Mouse (Mus musculus): ENCODE data around the gene Cpa5.

Gene Cpa5

GRCm38 (mm10) chr6:30644462-30644861 is 33.7 kb downstream of the Cpa5 start:
- DNase-seq (ENCODE audit: low spot score), result no peak

DNA sequence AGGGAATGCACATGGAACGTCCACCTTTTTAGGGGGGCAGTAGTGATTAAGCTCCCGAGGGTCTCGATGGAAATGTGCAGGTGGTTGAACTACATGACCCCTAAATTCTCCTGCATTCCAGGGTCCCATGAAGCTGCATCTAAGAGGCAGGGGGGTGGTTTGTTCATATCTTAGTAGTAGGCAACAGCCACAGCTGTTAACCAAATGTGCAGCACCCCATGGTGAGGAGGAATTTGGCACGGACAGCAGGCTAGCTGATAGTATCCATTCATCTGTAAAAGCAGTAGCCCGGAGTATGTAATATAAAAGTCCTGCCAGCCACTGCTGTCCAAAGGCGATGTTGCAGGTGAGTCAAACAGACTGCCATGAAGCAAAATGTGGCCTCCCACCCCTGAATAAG is 34.6 kb downstream of the Cpa5 start:
- DNase-seq (ENCODE audit: low spot score), result no peak

- DNase-seq (ENCODE audit: low spot score), result no peak
Observed at GRCm38 (mm10) chr6:30649651-30650296, 39.0 kb downstream of the Cpa5 start.

- no peak for DNase-seq (ENCODE audit: low spot score)
Observed at GRCm38 (mm10) chr6:30652425-30653188, 41.8 kb downstream of the Cpa5 start.

GRCm38 (mm10) chr6:30653518-30653917 is 42.7 kb downstream of the Cpa5 start:
- DNase-seq (ENCODE audit: low spot score), result no peak

DNA sequence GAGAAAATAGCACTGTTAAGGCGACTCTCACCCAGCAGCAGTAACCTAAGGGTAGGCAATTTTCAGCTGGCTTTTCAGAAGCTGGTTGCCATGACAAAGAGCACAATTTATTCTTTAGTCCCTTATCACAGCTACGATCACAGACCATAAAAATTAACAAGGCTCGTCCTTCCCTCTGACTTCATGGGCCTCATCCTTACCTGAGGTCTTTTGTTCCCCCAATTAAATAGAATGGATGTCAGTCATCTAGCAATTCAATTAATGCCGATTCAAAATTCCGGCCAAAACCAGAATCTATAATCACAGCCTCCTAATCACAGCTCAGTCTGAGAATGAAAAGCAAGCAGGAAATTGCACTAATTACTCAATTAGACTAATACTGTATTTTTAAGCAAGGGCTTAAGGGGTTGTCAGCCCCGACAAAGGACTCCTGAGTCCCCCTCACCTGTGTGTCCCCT is 43.6 kb downstream of the Cpa5 start:
- DNase-seq (ENCODE audit: low spot score), result no peak

GRCm38 (mm10) chr6:30654932-30655331 is 44.1 kb downstream of the Cpa5 start:
- DNase-seq (ENCODE audit: low spot score), result no peak

DNA sequence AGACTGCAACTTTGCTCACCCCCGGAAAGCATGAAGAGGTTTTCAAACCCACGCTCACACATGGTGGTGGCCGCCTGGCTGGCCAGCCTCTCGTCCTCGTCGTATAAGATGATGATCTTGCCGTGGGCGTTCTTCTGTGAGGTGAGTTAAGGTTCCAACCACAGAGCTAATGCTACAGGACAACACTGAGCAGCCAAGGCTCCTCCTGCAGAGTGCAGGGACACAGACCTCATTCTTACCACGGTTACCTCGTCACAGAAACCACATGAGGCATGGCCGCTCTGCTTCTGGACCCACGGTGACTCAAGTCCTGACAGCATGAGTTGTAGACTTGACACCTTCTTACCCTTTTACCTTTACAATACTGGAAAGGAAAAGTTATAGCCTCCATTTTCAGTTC is 46.5 kb downstream of the Cpa5 start:
- no peak for DNase-seq (ENCODE audit: low spot score)

DNA sequence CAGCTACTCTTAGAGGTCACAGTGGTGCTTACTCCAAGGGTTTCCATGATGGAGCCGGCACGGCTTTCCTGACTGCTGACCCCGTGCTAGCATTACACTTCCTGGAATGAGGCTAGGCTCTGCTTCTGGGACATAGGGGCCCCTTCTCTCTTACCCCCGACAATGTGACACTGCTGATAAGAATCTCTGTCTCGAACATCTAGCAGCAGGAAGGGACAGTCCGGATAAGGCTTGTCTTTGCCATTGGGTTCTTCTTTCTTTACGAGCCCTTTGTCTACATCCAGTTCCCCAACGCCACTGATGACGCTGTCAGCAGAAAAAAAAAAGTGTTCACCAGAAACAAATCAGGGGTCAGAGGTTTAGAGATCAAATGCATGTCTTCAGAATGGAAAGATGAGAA is 47.8 kb downstream of the Cpa5 start:
- DNase-seq (ENCODE audit: low spot score), result no peak

DNA sequence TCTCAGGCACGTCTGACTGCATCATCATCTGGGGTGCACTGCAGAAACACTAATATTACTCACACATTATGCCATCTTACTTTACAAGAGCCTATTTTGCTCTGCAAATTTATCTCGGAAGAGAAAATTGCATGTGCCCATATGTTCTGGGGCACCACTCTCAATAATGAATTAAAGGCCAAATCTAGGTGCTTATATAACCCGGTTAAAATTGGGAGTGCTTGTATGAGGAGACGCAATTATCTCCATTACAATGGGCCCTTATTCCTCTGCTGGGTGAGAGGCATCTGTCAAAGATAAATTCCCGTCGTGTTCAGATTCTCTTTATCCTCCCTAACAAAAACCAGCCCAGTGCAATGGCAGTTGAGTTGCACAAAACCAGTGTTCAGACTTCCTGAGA is 54.0 kb downstream of the Cpa5 start:
- DNase-seq (ENCODE audit: low spot score), result no peak

GRCm38 (mm10) chr6:30665296-30665695 is 54.5 kb downstream of the Cpa5 start:
- no peak for DNase-seq (ENCODE audit: low spot score)

DNA sequence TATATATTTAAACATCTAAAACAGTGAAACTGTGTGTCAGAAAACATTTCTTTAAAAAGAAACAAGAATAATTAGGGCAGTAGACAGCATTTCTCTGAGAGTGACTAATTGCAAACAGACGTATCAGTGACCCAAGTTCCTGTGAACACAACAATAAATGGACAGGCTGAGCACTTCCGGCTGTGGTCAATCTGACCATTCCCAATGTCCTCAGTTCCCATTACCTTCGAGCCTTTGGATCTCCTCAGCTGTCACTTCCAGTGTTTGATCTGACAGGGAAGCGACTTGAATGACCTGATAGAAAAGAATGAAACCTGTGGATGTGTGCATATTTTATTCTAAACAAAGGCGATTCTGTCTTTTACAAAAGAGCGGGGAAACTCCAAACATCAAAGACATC is 55.2 kb downstream of the Cpa5 start:
- no peak for DNase-seq (ENCODE audit: low spot score)

GRCm38 (mm10) chr6:30667585-30667984 is 56.8 kb downstream of the Cpa5 start:
- no peak for DNase-seq (ENCODE audit: low spot score)

DNA sequence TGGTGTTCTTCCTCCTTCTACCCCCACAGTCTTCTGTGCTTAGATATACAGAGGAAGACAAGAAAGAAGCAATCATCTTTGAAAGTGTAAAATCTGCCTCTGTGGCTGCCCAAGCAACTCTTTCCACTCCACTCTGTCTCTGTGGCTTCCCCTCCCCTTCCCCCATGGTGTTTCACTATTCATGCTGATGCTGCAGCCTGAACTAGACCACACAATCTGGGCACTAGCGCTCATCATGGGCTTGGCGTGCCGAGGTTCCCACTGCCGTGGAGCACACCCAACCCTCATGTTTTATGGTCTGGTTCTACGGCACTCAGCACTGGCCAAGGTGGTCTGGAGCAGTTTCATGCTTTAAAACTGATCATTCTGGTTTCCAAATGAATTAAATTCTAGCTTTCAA is 60.9 kb downstream of the Cpa5 start:
- DNase-seq (ENCODE audit: low spot score), result no peak

DNA sequence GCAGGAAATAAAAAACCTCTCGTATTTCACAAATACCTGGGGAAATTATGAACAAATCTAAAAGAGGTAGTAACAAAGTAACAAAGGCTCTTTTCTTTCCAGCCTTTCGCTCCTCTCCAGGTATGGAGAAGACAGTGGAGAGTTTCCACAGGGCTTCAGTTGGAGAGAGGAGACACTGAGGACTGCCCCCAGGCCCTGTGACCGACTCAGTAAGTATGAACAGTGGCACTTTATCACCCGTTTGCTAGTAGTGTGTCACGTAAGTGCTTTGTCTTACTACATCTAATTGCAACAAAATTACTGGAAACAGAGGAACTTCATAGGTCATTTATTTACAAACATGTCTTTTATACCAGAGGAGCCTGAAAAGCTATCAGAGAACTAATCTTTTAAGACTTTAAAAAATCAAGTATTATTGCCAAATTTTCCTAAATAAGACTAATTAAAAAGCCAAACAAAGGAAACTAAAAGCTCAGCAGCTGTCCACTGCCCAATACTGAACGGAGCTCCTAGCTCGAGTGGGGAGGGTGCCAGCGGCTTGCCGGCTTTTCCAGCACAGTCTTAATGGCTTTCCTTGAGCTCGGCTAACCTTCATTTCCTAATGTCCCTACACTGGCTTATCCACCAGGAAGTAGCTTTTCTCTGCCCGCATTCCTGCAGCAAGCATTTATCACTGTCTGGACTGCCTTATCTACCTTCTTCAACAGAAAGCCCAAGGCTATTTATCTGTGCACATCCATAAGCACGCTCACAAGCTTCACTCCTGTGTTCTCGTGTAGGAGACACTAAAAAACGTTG is 63.2 kb downstream of the Cpa5 start:
- peak; percentile 26 for DNase-seq (ENCODE audit: low spot score)

GRCm38 (mm10) chr6:30674714-30675280 is 64.0 kb downstream of the Cpa5 start:
- DNase-seq (ENCODE audit: low spot score), result no peak

DNA sequence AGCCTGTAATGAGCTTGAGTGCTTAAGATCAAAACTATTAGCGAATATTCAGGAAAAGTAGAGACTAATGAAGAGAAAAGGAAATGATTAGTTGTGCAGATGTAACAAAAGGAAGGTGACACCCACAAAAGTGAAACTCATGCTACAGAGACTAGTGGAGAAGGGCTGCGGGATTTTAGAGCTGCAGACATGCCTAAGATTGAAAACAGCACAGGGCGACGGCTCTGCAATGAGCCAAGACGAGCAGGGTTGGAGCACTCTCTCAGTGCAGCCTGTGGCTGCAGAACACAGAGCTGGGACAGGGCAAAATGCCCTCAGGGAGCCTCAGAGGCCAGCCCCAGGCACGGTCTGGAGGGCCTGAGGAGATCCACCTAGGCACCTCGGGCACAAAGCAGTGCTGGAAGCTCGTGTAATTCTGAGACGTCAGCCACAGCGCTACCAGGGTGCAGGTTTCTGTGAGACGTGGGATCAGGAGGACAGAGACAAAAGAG is 64.5 kb downstream of the Cpa5 start:
- peak; percentile 8 for DNase-seq (ENCODE audit: low spot score)

DNA sequence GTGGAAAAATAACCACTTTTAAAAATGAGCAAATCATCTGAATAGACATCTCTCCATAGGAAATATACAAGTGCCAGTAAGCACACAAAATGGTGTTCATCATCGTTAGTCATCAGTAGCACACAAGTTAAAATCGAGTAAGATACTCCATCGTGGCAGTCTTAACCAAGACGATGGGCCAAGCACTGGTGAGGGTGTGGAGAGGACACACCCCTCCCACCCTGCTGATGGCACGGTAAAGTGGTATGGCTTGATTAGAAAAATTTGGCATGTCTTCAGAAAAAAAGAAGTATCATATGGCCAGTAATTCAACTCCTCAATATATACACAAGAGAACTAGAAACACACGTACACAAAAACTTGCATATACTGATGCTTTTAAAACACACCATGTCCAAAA is 65.7 kb downstream of the Cpa5 start:
- DNase-seq (ENCODE audit: low spot score), result no peak

GRCm38 (mm10) chr6:30677591-30677990 is 66.8 kb downstream of the Cpa5 start:
- no peak for DNase-seq (ENCODE audit: low spot score)

GRCm38 (mm10) chr6:30678482-30678881 is 67.7 kb downstream of the Cpa5 start:
- DNase-seq (ENCODE audit: low spot score), result no peak

DNA sequence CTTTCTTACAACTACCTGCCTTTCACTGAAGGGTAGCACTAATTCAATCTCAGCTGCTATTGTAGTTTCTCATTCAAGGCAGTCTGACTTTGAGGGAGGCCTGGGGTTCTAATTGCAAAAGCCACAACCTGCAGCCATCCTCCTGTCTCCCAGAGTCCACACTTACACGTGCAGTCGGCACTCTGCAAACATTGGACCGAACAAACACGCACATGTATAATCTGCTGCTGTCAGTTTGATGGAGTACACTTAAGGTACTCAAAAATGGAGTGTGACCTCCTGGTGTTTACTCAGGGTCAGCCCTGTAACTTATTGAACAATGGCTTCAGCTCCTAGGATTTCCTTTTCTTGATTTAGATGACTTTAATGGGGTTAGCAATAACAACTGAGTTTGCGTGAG is 68.8 kb downstream of the Cpa5 start:
- no peak for DNase-seq (ENCODE audit: low spot score)

DNA sequence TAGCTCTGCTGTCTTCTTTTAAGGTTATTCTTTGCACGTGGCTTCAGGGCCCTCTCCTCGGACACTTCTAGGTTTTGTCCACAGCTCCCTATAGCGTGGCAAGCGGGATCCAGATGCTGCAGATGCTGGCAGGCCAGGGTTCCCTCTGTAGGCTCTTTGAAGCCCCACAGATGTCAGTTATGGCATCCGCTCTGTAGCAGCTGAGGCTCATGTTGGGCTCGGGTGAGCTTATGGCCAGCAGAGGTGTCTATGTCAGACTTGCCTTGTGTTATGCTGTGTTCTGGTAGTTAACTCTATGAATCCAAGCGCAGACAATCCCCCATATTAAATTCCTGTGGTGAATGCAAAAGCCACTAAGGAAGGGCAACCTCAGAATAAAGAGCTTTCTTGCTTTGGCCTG is 69.6 kb downstream of the Cpa5 start:
- DNase-seq (ENCODE audit: low spot score), result no peak

Measured in urinary bladder, postnatal 14 days (tissue).